Mouse (Mus musculus): Measurements from ENCODE around the gene Fgfr2. TPM values are rescaled to one million over a fixed set of nuclear protein-coding genes. Genes with fewer than 3 reads are reported as not detected.

Gene Fgfr2
- polyA plus RNA-seq, 1 experiment from 2014 or later: 99.3 TPM

DNA sequence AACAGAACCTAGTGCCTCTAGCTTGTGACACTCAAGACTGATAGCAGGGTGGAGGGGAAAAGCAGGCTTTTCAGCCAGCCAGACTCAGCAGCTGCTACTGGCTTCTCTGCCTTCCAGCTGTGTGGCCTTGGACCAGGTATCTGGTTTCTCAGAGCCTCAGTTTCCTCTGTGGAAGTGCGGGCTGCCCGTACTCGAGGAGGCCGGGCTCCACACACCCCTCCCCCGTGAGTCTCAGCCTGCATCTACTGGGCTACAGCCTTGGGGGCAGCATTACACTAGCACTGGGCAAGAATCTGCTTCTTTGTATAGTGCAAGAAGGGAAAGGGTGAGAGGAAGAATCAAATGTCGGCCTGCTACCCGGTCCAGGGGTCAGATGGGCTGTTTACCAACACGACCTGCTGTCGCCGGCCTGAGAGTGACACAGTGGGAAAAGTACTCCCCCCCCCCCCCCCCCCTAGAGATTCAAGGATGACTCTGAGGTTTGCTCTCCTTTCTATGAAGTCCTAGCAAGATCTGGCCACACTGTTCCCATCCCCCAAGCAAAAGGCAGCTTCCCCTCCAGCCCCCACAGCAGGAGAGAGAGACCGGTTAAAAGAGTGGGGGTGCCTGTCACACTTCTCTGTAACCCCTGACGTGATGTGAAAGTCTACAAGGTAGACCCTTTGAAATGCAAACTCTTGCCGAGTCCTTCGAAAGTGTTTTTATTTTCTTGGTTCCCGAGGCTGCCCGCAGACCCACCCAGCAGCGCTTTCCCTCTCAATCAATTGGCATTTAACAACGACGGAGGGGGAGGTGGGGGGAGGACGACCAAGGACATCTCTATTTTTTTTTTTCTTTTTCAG lies 314.1 kb downstream of the Fgfr2 start:
- no peaks in the 10 kb centered on the region for H3K9me3 ChIP-seq (replicated peaks)
- WGBS: under 1% methylated on average over 20 of the region's 20 CpGs
- peak; percentile 64 for DNase-seq (ENCODE audit: low spot score)
- H3K4me1 ChIP-seq: peaks cover 87% of the 10 kb centered on the region
- peak overlapping the region; percentile 35 for H3K4me3 ChIP-seq
- no peaks in the 10 kb centered on the region for H3K27me3 ChIP-seq (ENCODE audit: low read depth, poor library complexity, severe bottlenecking)
- no peaks in the 10 kb centered on the region for H3K36me3 ChIP-seq
- peak overlapping the region; percentile 90 for H3K27ac ChIP-seq (replicated peaks)

DNA sequence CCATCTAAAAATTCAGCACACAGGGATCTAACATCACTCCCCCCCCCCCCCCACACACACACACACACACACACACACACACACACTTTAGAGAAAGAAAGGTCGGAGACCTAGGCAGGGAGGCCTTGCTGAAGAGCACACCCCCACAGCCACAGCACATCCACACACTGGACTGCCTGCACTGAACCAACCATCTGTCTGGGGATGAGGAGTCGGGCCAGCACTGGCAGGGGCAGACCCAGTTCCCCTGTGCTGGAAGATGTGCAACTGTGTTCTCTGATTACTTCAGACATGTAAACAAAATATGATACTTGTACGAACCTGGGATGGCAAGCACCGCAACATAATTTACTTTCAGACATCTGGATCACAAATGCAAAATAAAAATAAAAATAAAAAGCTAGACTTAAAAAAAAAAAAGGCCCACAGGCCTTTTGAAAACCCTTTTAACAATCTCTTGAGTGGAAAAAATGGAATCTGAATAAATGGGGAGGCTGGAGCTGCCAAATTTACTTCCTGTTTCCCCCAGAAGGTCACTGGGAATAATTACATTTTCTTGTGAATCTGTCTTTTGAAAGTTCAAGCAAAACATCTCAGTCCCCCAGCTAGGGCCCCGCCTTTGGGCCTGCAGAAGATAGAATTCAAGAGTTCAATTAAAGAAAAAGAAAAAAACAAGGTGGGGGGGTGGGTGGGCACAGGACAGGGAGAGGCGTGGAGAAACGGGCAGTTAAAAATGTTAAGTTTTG lies 314.9 kb downstream of the Fgfr2 start:
- peak overlapping the region; percentile 35 for H3K4me3 ChIP-seq
- no peaks in the 10 kb centered on the region for H3K36me3 ChIP-seq
- peak overlapping the region; percentile 90 for H3K27ac ChIP-seq (replicated peaks)
- no peaks in the 10 kb centered on the region for H3K27me3 ChIP-seq (ENCODE audit: low read depth, poor library complexity, severe bottlenecking)
- WGBS: 38% methylated on average over 7 of the region's 7 CpGs
- peaks cover 86% of the 10 kb centered on the region for H3K4me1 ChIP-seq
- no peaks in the 10 kb centered on the region for H3K9me3 ChIP-seq (replicated peaks)
- peak; percentile 28 for DNase-seq (ENCODE audit: low spot score)

DNA sequence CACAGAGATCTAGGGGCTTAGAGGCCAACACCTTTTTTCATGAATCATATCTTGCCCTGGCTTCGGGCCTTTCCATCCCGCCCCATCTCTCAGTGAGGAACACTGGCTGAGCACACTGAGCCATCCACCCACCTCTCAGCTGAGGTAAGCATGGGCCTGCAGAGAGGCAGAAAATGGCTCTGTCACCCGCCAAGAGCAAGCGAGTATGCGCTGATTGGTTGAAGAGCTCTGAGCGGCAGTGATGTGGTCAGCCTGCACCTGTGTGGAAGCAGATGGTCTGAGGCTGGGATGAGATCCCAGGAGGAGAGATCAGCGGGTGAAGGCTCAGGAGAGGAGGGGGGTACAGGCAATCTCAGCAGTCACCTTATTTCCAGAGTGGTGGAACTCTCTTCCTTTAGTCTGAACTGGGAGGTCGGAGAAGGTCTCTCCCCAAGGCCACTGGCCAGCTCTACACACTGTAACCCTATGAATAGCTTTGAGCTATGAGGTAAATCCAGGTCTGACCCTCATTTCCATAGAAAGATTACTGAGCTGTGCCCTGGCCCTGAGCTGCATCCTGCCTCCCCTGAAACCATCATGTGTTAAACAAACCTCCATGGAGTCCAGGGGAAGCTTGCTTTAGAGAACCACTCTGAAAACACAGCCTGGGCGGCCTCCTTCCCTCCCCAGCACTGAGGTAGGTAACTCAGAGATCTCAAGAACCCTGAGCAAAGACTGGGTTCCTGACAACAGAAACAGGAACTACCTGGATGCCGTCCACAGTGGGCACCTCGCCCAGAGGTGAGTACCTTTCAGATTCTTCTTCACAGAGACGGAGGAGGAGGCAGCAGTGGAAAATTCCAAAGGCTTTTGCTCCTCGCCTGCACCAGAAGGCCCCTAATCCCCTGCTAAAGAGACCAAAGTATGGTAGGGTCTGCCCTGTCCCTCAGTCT lies 316.0 kb downstream of the Fgfr2 start:
- WGBS: 52% methylated on average over 13 of the region's 13 CpGs
- DNase-seq (ENCODE audit: low spot score): peak; percentile 18
- no peaks in the 10 kb centered on the region for H3K27me3 ChIP-seq (ENCODE audit: low read depth, poor library complexity, severe bottlenecking)
- H3K27ac ChIP-seq (replicated peaks): peak overlapping the region; percentile 90
- H3K9me3 ChIP-seq (replicated peaks): no peaks in the 10 kb centered on the region
- no peak overlapping the region for H3K4me3 ChIP-seq
- peaks cover 78% of the 10 kb centered on the region for H3K4me1 ChIP-seq
- H3K36me3 ChIP-seq: no peaks in the 10 kb centered on the region

DNA sequence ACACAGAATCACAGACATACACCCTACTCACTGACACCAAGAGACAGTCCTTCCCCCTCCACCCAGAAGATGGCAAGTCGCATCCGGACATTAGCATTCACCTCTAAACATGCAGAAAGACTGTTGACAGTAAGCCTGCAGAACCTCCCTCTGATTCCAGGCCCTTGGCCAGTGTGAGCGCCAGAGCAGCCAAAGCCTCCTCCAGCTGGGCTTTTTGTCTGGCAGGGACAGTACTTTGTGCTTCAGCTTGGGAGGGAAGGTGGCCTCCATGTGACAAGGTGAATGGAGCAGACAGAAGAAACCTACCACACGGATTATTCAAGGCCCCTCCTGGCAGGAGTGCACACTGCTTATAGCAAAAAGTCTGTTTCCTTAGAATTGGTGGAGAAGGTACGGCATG lies 316.9 kb downstream of the Fgfr2 start:
- Histone ChIP-seq H3K27ac (replicated peaks) (peak overlapping the region; percentile 90), H3K4me1 (peaks cover 73% of the 10 kb centered on the region)
- 55% methylated on average over 5 of the region's 5 CpGs for WGBS

DNA sequence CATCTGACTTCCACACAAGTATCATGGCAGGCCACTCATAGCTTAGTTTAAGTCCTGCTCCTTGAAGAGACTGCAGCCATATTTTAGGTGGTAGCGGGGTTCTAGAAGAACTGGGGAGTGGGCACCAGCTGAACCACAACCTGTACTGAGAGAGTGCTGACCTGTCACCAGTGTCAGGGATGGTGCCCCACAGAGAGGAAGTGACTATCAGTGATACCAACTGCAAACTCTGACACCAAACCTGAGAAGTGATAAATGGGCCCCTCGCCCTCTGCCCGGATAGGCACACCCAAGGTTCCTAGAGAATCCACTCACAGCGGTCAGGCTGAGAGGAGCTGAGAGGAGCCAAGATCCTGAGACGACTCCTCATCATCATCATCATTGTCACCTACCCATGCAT lies 318.2 kb downstream of the Fgfr2 start:
- peaks cover 68% of the 10 kb centered on the region for H3K4me1 ChIP-seq
- H3K27ac ChIP-seq (replicated peaks): no peak overlapping the region
- 90% methylated on average over 5 of the region's 5 CpGs for WGBS
- no peaks in the 10 kb centered on the region for H3K9me3 ChIP-seq (replicated peaks)
- no peaks in the 10 kb centered on the region for H3K36me3 ChIP-seq
- no peaks in the 10 kb centered on the region for H3K27me3 ChIP-seq (ENCODE audit: low read depth, poor library complexity, severe bottlenecking)
- no peak overlapping the region for H3K4me3 ChIP-seq
- DNase-seq (ENCODE audit: low spot score): no peak

More for the DNA sequence above, 316.9 kb downstream of the Fgfr2 start:
- no peak for DNase-seq (ENCODE audit: low spot score)
- H3K9me3 ChIP-seq (replicated peaks): no peaks in the 10 kb centered on the region
- no peaks in the 10 kb centered on the region for H3K27me3 ChIP-seq (ENCODE audit: low read depth, poor library complexity, severe bottlenecking)
- H3K36me3 ChIP-seq: no peaks in the 10 kb centered on the region
- no peak overlapping the region for H3K4me3 ChIP-seq

DNA sequence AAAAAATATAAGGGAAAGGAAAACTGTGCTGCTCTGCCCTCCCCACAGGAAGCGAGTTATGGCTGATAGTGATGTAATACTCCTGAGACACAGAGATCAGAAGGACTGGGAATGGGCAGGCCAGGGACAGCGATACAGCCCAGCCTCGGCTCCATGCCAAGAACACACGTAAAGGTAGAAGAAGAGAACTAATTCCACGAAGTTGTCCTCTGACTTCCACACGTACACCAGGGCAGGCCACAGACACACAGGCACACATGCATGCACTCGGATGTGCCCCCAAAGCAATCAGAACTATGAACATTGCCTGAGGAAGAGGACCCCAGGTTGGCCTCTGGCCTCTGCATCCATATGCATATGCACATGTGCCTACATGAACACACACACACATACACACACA lies 318.7 kb downstream of the Fgfr2 start:
- Histone ChIP-seq H3K27me3 (ENCODE audit: low read depth, poor library complexity, severe bottlenecking) (no peaks in the 10 kb centered on the region), H3K4me3 (no peak overlapping the region), H3K27ac (replicated peaks) (no peak overlapping the region), H3K9me3 (replicated peaks) (no peaks in the 10 kb centered on the region), H3K4me1 (peaks cover 68% of the 10 kb centered on the region), H3K36me3 (no peaks in the 10 kb centered on the region)
- no peak for DNase-seq (ENCODE audit: low spot score)
- WGBS: 88% methylated on average over 7 of the region's 7 CpGs

GRCm38 (mm10) chr7:132803962-132804361 lies 319.2 kb downstream of the Fgfr2 start:
- H3K4me1 ChIP-seq: peaks cover 64% of the 10 kb centered on the region
- WGBS: 84% methylated on average over 3 of the region's 3 CpGs
- DNase-seq (ENCODE audit: low spot score): no peak

DNA sequence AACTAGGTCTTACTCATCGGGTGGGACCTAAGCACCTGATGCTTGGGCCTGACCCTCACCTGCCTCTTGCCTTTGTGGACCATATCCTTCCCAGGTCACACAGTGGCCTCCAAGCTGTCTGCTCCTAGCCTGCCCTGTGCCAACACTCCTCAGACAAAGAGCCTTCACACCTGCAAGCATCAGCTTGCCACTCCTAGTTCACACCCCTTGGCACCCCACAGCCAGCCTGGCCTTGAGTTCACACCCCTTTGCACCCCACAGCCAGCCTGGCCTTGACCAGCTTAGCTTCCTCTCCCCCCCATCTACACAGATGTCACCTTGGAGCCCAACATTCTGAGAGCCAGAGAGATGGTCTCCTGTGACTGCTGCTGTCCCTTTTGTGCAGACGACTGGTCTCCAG lies 319.8 kb downstream of the Fgfr2 start:
- no peak for DNase-seq (ENCODE audit: low spot score)
- Histone ChIP-seq H3K27me3 (ENCODE audit: low read depth, poor library complexity, severe bottlenecking) (no peaks in the 10 kb centered on the region), H3K4me3 (no peak overlapping the region), H3K36me3 (no peaks in the 10 kb centered on the region), H3K27ac (replicated peaks) (peak overlapping the region; percentile 42; the same call in 1 of the 2 replicates), H3K4me1 (peaks cover 57% of the 10 kb centered on the region), H3K9me3 (replicated peaks) (no peaks in the 10 kb centered on the region)
- WGBS: 87% methylated on average over 2 of the region's 2 CpGs

More at GRCm38 (mm10) chr7:132803962-132804361, 319.2 kb downstream of the Fgfr2 start:
- Histone ChIP-seq H3K4me3 (no peak overlapping the region), H3K9me3 (replicated peaks) (no peaks in the 10 kb centered on the region), H3K27ac (replicated peaks) (0 out of 2 replicates have a peak overlapping the region, but pooled peaks have one; percentile 42), H3K27me3 (ENCODE audit: low read depth, poor library complexity, severe bottlenecking) (no peaks in the 10 kb centered on the region), H3K36me3 (no peaks in the 10 kb centered on the region)

DNA sequence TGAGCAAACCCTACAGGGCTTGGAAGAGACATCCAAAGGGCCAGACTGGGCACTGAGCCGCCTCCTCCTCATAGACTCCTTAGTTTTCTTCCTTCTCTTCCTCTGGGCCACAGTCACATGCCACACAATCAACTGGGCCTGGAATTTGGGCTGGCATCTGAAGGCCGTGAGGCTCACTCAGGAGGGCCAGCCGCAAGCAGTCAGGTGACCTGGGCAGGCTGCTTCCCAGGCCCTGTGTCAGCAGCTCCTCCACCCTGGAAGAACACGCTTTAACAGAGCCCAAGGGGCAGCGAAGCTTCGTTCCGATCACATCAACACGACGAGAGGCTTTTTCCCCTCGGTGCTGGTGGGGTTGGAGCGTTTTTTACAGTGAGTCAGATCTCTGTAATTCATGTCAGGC lies 320.5 kb downstream of the Fgfr2 start:
- no peak overlapping the region for H3K27ac ChIP-seq (replicated peaks)
- no peak for DNase-seq (ENCODE audit: low spot score)

DNA sequence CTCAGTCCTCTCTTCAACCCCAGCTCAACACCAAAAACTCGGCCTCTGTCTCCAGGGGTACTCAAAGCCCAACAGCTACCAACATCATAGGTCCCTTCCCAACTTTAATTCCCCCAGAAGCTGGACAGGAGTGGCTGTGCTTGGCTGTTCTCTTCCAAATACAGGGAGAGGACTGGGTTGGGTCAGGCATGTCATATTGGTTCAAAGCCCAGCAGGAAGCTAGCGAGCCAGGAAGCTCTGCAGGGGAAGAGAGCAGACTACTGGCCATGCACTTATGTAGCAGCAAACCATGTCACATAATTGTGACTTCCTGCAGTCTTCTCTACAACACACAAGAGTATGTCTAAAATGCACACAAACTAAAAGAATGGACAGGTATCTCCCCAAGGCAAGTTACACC lies 321.1 kb downstream of the Fgfr2 start:
- no peak overlapping the region for H3K4me3 ChIP-seq
- no peaks in the 10 kb centered on the region for H3K27me3 ChIP-seq (ENCODE audit: low read depth, poor library complexity, severe bottlenecking)
- H3K4me1 ChIP-seq: peaks cover 45% of the 10 kb centered on the region
- H3K27ac ChIP-seq (replicated peaks): no peak overlapping the region
- no peak for DNase-seq (ENCODE audit: low spot score)
- no peaks in the 10 kb centered on the region for H3K9me3 ChIP-seq (replicated peaks)
- peaks cover 4% of the 10 kb centered on the region; the same call in 1 of the 2 replicates for H3K36me3 ChIP-seq
- 67% methylated on average over 2 of the region's 2 CpGs for WGBS

More for the DNA sequence above, 320.5 kb downstream of the Fgfr2 start:
- H3K27me3 ChIP-seq (ENCODE audit: low read depth, poor library complexity, severe bottlenecking): no peaks in the 10 kb centered on the region
- WGBS: 89% methylated on average over 11 of the region's 11 CpGs
- no peaks in the 10 kb centered on the region for H3K9me3 ChIP-seq (replicated peaks)
- H3K4me3 ChIP-seq: no peak overlapping the region
- peaks cover 51% of the 10 kb centered on the region for H3K4me1 ChIP-seq
- peaks cover 4% of the 10 kb centered on the region; the same call in 1 of the 2 replicates for H3K36me3 ChIP-seq

DNA sequence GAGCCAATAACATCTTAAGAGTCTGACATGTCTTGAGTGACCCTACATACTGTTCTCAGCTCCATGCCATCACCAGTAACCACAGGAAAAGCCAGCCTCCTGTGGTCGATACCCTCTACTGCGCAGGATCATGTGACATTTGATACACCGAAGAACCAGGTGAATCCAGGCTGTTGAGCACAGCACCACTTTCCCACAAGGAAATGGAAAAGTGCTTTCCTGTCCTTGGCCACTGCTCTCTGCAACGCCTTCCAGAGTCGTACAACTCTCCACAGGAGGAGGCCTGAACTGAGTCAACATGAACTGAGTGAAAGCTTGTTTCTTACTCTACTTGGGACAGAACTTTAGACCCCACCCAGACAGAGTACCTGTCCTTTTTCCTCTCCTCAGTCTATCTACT lies 321.6 kb downstream of the Fgfr2 start:
- Histone ChIP-seq H3K27ac (replicated peaks) (no peak overlapping the region), H3K4me3 (no peak overlapping the region), H3K9me3 (replicated peaks) (no peaks in the 10 kb centered on the region), H3K4me1 (peaks cover 39% of the 10 kb centered on the region), H3K27me3 (ENCODE audit: low read depth, poor library complexity, severe bottlenecking) (no peaks in the 10 kb centered on the region), H3K36me3 (peaks cover 4% of the 10 kb centered on the region; the same call in 1 of the 2 replicates)
- 91% methylated on average over 5 of the region's 5 CpGs for WGBS
- no peak for DNase-seq (ENCODE audit: low spot score)

DNA sequence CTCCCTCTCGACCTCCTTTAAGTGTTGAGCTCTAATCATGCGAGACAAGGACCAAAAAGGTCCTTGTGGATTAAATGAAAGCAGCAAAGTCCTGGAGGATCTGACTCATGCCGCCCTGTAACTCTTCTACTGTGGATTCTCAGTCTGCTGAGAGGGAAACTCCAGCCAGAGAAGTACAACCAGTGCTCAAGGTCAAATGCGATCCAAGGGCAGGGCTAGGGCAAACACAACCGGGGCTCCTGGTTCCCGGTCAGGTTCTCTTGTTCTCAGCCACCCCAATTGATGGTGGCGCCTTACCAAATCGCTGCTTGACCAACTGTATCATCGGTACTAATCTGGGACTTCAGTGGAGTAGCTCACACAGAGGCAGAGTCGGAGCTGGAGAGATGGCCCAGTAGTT lies 322.3 kb downstream of the Fgfr2 start:
- Histone ChIP-seq H3K36me3 (peaks cover 4% of the 10 kb centered on the region; the same call in 1 of the 2 replicates), H3K9me3 (replicated peaks) (no peaks in the 10 kb centered on the region), H3K27ac (replicated peaks) (no peak overlapping the region), H3K4me1 (peaks cover 33% of the 10 kb centered on the region), H3K27me3 (ENCODE audit: low read depth, poor library complexity, severe bottlenecking) (no peaks in the 10 kb centered on the region), H3K4me3 (no peak overlapping the region)
- WGBS: 89% methylated on average over 10 of the region's 10 CpGs
- DNase-seq (ENCODE audit: low spot score): no peak
